Mouse (Mus musculus): ENCODE results near the gene Lhpp.

Gene Lhpp

GRCm38 (mm10) chr7:132610468-132611318 lies at the start of gene Lhpp:
Lhpp (plus strand) TSS chr7:132610638.
- DNase-seq (ENCODE audit: low spot score): peak; percentile 92

GRCm38 (mm10) chr7:132565831-132566230 lies 44.6 kb upstream of the Lhpp start:
- no peak for DNase-seq (ENCODE audit: low spot score)

- no peak for DNase-seq (ENCODE audit: low spot score)
These were observed 41.6 kb upstream of the Lhpp start for GRCm38 (mm10) chr7:132568817-132569216.

GRCm38 (mm10) chr7:132570071-132570470 lies 40.4 kb upstream of the Lhpp start:
- DNase-seq (ENCODE audit: low spot score): no peak

GRCm38 (mm10) chr7:132571481-132571880 lies 39.0 kb upstream of the Lhpp start:
- no peak for DNase-seq (ENCODE audit: low spot score)

- no peak for DNase-seq (ENCODE audit: low spot score)
These were observed 37.7 kb upstream of the Lhpp start for GRCm38 (mm10) chr7:132572738-132573137.

GRCm38 (mm10) chr7:132573205-132573604 lies 37.2 kb upstream of the Lhpp start:
- peak; percentile 5 for DNase-seq (ENCODE audit: low spot score)

- DNase-seq (ENCODE audit: low spot score): no peak
These were observed 35.8 kb upstream of the Lhpp start for GRCm38 (mm10) chr7:132574646-132575045.

GRCm38 (mm10) chr7:132575623-132576022 lies 34.8 kb upstream of the Lhpp start:
- peak; percentile 93 for DNase-seq (ENCODE audit: low spot score)

GRCm38 (mm10) chr7:132576116-132576650 lies 34.3 kb upstream of the Lhpp start, which contains the start of gene Oat:
Oat (minus strand) TSS chr7:132576398.
- DNase-seq (ENCODE audit: low spot score): peak; percentile 100

GRCm38 (mm10) chr7:132576891-132577290 lies 33.5 kb upstream of the Lhpp start:
- no peak for DNase-seq (ENCODE audit: low spot score)

- DNase-seq (ENCODE audit: low spot score): no peak
These were observed 29.9 kb upstream of the Lhpp start for GRCm38 (mm10) chr7:132580511-132580910.

GRCm38 (mm10) chr7:132581441-132581840 lies 29.0 kb upstream of the Lhpp start:
- no peak for DNase-seq (ENCODE audit: low spot score)

- no peak for DNase-seq (ENCODE audit: low spot score)
These were observed 24.5 kb upstream of the Lhpp start for GRCm38 (mm10) chr7:132585695-132586491.

- no peak for DNase-seq (ENCODE audit: low spot score)
These were observed 23.3 kb upstream of the Lhpp start for GRCm38 (mm10) chr7:132587167-132587566.

GRCm38 (mm10) chr7:132589610-132590009 lies 20.8 kb upstream of the Lhpp start:
- no peak for DNase-seq (ENCODE audit: low spot score)

- DNase-seq (ENCODE audit: low spot score): no peak
These were observed 16.7 kb upstream of the Lhpp start for GRCm38 (mm10) chr7:132593762-132594161.

- no peak for DNase-seq (ENCODE audit: low spot score)
These were observed 16.1 kb upstream of the Lhpp start for GRCm38 (mm10) chr7:132594325-132594724.

GRCm38 (mm10) chr7:132595787-132596186 lies 14.7 kb upstream of the Lhpp start:
- no peak for DNase-seq (ENCODE audit: low spot score)

GRCm38 (mm10) chr7:132596557-132597250 lies 13.7 kb upstream of the Lhpp start:
- DNase-seq (ENCODE audit: low spot score): no peak

GRCm38 (mm10) chr7:132597251-132598041 lies 13.0 kb upstream of the Lhpp start:
- peak; percentile 72 for DNase-seq (ENCODE audit: low spot score)

Data from embryo, embryonic 10.5 days (tissue).